Mouse (Mus musculus) limb, embryonic 11.5 days (tissue): ENCODE data around the gene Fam83g. TPM values are rescaled to one million over a fixed set of nuclear protein-coding genes. Genes with fewer than 3 reads are reported as not detected.
"Not testable (repeated sequence)": the region's sequence is repeated elsewhere in the genome, so short reads cannot be mapped to it uniquely, and the experiment has no call there.

Experiments
- ATAC-seq: fragments of 200-750 bp; cut with Nextera tagmentation; 2 replicates; pipeline ENCODE4 v1.8.0; 2017; ENCODE audit warnings: low read depth; ENCODE audit not compliant: insufficient number of reproducible peaks, low FRiP score, low TSS enrichment
- DNase-seq: peaks from one replicate; pipeline ENCODE4 v3.0.0-alpha.2; 2015; ENCODE audit warnings: low spot score
- H3K27ac ChIP-seq: fragments of 300-500 bp; sonication (generic); replicated peaks from 2 replicates; pipeline ENCODE4 v1.5.1; 2014; ENCODE audit warnings: low read depth, mild to moderate bottlenecking, low read length
- H3K27me3 ChIP-seq: fragments of 300-500 bp; sonication (generic); 2 replicates; pipeline ENCODE4 v1.6.1; 2014; ENCODE audit warnings: mild to moderate bottlenecking, low read length, mixed read lengths; ENCODE audit not compliant: control insufficient read depth, insufficient read depth
- H3K36me3 ChIP-seq: fragments of 300-500 bp; sonication (generic); 2 replicates; pipeline ENCODE4 v1.6.1; 2014; ENCODE audit warnings: mild to moderate bottlenecking, low read length, moderate library complexity, mixed read lengths; ENCODE audit not compliant: control insufficient read depth, insufficient read depth
- H3K4me1 ChIP-seq: fragments of 300-500 bp; sonication (generic); 2 replicates; pipeline ENCODE4 v1.6.1; 2014; ENCODE audit warnings: low read length, mixed read lengths; ENCODE audit not compliant: control insufficient read depth, insufficient read depth
- H3K4me2 ChIP-seq: fragments of 300-500 bp; sonication (generic); 2 replicates; pipeline ENCODE4 v1.6.1; 2014; ENCODE audit warnings: low read depth, mild to moderate bottlenecking, moderate library complexity; ENCODE audit not compliant: severe bottlenecking
- H3K4me3 ChIP-seq: fragments of 300-500 bp; sonication (generic); 2 replicates; pipeline ENCODE4 v1.5.1; 2014; ENCODE audit warnings: low read depth, low read length
- H3K9ac ChIP-seq: fragments of 300-500 bp; sonication (generic); 2 replicates; pipeline ENCODE4 v1.6.1; 2014; ENCODE audit warnings: mild to moderate bottlenecking, low read length
- H3K9me3 ChIP-seq: fragments of 300-500 bp; sonication (generic); 2 replicates; pipeline ENCODE4 v1.6.1; 2016; ENCODE audit warnings: low read length; ENCODE audit not compliant: control insufficient read depth
- WGBS: fragments of 180-500 bp; shearing (Covaris S2); extraction: QIAGEN DNeasy Blood & Tissue Kit; methylation state at CpG from one replicate; pipeline ENCODE4 v1.1.7; 2014; 5-methylcytosine and 5-hydroxymethylcytosine counted together
- polyA plus RNA-seq: library from polyadenylated mRNA; unstranded; fragments of >200 nt; fragmentation: Nextera tagmentation; extraction: Ambion mirVana; gene quantifications from 2 replicates; pipeline ENCODE4 v1.2.1, GENCODE M21; 2014

Fam83g gene
- 1.4 and 1.5 TPM in 2 replicates for polyA plus RNA-seq

DNA sequence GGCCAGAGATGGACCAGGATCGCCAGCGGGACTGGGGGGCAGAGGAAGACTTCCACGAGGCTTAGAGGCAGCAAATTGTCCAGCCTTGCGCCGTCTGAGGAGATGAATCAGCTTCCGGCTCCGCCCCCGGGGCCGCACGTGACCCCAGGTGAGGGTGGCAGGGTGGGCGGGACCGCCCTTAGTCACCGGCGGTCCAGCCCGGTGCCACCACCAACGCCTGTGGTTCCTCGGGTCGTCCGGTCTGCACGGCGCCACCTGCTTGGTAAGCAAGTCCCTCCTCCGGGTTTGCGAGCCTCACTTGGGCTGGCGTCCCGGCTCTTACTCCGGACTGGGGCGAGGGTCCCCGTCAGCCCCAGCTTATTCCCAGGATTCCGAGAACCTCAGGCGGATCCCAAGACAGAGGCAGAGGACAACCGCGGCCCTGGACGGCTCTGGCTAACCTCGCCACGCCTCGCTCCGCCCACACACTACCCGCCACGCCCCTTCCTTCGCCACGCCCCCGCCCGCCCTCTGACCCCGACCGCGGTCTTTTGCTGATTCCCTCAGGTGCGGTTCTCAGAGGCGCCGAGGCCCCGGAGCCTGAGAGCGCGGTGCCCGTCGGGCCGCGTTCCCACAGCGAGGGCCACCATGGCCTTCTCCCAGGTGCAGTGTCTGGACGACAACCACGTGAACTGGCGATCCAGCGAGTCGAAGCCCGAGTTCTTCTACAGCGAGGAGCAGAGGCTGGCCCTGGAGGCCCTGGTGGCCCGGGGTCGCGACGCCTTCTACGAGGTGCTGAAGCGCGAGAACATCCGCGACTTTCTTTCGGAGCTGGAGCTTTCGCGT, at the start of gene Fam83g:
TSS of gene Fam83g (plus strand) at position 185 of the 825 bp plus-strand sequence.
- peak; percentile 45; the same call in 1 of the 2 replicates for ATAC-seq
- Histone ChIP-seq H3K4me1 (peaks cover 4% of the 10 kb centered on the region; the same call in 1 of the 2 replicates), H3K27me3 (peaks cover 14% of the 10 kb centered on the region), H3K4me2 (peak within 1 kb of the TSS; percentile 70), H3K36me3 (no peaks in the 10 kb centered on the region), H3K9me3 (no peaks in the 10 kb centered on the region), H3K27ac (no peak within 1 kb of the TSS), H3K9ac (peak within 1 kb of the TSS; percentile 48; the same call in 1 of the 2 replicates), H3K4me3 (peak within 1 kb of the TSS; percentile 39)
- peak; percentile 81 for DNase-seq
- WGBS: 2% methylated on average over 76 of the region's 76 CpGs

GRCm38 (mm10) chr11:61636309-61636708, 47.6 kb upstream of the Fam83g start:
- not testable (repeated sequence) for ATAC-seq

GRCm38 (mm10) chr11:61637413-61637812, 46.5 kb upstream of the Fam83g start:
- WGBS: 58% methylated on average over 1 of the region's 1 CpGs
- no peak for ATAC-seq

More at GRCm38 (mm10) chr11:61636309-61636708, 47.6 kb upstream of the Fam83g start:
- H3K27me3 ChIP-seq, H3K4me1 ChIP-seq, H3K4me2 ChIP-seq, H3K9me3 ChIP-seq, H3K36me3 ChIP-seq, H3K9ac ChIP-seq, DNase-seq, H3K27ac ChIP-seq, H3K4me3 ChIP-seq: not testable (repeated sequence)
- 97% methylated on average over 3 of the region's 4 CpGs for WGBS

DNA sequence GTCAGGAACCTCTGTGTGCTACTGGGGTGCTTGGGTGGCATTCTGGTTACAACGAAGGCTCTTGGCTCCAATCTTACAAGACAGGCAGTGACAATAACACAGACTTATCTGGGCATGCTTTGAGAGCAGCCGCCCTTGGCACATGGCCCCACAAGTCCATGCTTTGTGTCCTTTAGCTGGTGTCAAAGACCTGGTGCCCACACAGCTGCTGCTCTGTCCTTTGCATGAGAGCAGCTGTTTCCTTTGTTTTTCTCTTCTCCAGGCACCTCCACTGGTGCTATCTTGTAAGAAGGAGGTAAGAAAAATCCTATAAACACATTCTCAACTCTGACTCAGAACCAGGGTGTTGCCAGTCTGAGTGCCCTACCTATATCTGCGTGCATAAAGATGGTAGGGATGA, 46.0 kb upstream of the Fam83g start:
- Histone ChIP-seq H3K4me1 (no peaks in the 10 kb centered on the region), H3K4me3 (no peak overlapping the region), H3K9me3 (no peaks in the 10 kb centered on the region), H3K9ac (no peak overlapping the region), H3K4me2 (no peak overlapping the region), H3K27me3 (no peaks in the 10 kb centered on the region), H3K27ac (no peak overlapping the region), H3K36me3 (no peaks in the 10 kb centered on the region)
- no peak for DNase-seq
- WGBS: 88% methylated on average over 3 of the region's 3 CpGs
- no peak for ATAC-seq

More at GRCm38 (mm10) chr11:61637413-61637812, 46.5 kb upstream of the Fam83g start:
- Histone ChIP-seq H3K4me1 (no peaks in the 10 kb centered on the region), H3K27ac (no peak overlapping the region), H3K9ac (no peak overlapping the region), H3K36me3 (no peaks in the 10 kb centered on the region), H3K4me3 (no peak overlapping the region), H3K9me3 (no peaks in the 10 kb centered on the region), H3K4me2 (no peak overlapping the region), H3K27me3 (no peaks in the 10 kb centered on the region)
- DNase-seq: no peak

GRCm38 (mm10) chr11:61638764-61639536, 44.9 kb upstream of the Fam83g start:
- Histone ChIP-seq H3K27ac (no peak overlapping the region), H3K4me2 (no peak overlapping the region), H3K27me3 (no peaks in the 10 kb centered on the region), H3K4me1 (no peaks in the 10 kb centered on the region), H3K9me3 (no peaks in the 10 kb centered on the region), H3K4me3 (no peak overlapping the region), H3K36me3 (no peaks in the 10 kb centered on the region), H3K9ac (no peak overlapping the region)
- DNase-seq (no peak), ATAC-seq (no peak)
- 77% methylated on average over 12 of the region's 12 CpGs for WGBS

GRCm38 (mm10) chr11:61639601-61640177, 44.2 kb upstream of the Fam83g start:
- no peak overlapping the region for H3K27ac ChIP-seq
- no peak overlapping the region for H3K4me2 ChIP-seq
- H3K36me3 ChIP-seq: no peaks in the 10 kb centered on the region
- H3K4me3 ChIP-seq: no peak overlapping the region
- no peak for ATAC-seq
- no peaks in the 10 kb centered on the region for H3K9me3 ChIP-seq
- WGBS: 89% methylated on average over 6 of the region's 6 CpGs
- DNase-seq: no peak
- no peaks in the 10 kb centered on the region for H3K4me1 ChIP-seq
- no peaks in the 10 kb centered on the region for H3K27me3 ChIP-seq
- H3K9ac ChIP-seq: no peak overlapping the region

DNA sequence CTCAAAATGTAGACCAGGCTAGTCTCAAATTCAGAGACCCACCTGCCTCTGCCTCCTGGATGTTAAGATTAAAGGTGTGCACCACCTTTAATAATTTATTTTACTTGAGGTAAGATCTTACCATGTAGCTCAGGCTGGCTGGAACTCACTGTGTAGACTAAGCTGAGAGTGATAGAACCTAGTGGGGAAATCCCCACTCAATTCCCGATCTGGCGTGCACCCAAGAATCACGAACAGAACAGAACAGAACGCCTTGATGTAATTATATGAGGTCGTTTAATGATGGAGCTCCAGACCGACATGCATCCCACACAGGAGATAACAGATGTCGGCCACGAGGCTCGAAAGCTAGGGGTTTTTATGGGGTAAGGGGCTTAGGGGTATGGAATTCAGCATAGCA, 43.3 kb upstream of the Fam83g start:
- not testable (repeated sequence) for H3K27me3 ChIP-seq, H3K4me3 ChIP-seq, DNase-seq, H3K36me3 ChIP-seq, ATAC-seq, H3K9me3 ChIP-seq, H3K9ac ChIP-seq, H3K4me2 ChIP-seq, H3K27ac ChIP-seq, H3K4me1 ChIP-seq
- WGBS: 71% methylated on average over 9 of the region's 9 CpGs

GRCm38 (mm10) chr11:61642106-61642505, 41.8 kb upstream of the Fam83g start:
- H3K4me1 ChIP-seq: no peaks in the 10 kb centered on the region
- no peaks in the 10 kb centered on the region for H3K36me3 ChIP-seq
- DNase-seq (no peak), ATAC-seq (no peak)
- H3K4me2 ChIP-seq: no peak overlapping the region
- WGBS: 87% methylated on average over 7 of the region's 7 CpGs
- no peak overlapping the region for H3K4me3 ChIP-seq
- no peaks in the 10 kb centered on the region for H3K27me3 ChIP-seq
- H3K9ac ChIP-seq: no peak overlapping the region
- no peak overlapping the region for H3K27ac ChIP-seq
- H3K9me3 ChIP-seq: no peaks in the 10 kb centered on the region
